Mouse (Mus musculus): ENCODE measurements at regions not wholly inside any gene's neighbourhood (a gene's known extent, or its start where the extent isn't known, plus 50 kb on each side); places are given as distances from the start of the nearest gene placed in this dataset.

DNA sequence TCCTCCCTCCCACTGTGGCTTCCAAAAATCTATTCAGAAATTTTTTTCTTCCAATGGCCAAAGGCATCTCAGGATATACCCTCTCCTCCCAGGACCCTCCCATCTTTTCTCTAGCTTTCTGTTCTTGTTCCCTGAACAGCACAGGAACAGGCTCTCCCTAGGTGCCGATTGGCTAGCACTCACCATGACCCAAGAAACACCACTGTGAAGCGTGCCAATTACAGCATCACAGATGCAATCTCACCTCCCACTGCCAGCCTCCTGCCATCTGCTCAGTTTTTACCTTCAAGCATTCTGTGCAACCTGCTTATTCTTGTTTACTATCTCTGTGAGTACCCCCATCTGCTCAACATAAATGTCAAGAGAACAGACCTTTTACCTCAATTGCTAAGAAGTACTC lies 586.7 kb upstream of the AI429214 start:
- no peak overlapping the region for H3K4me3 ChIP-seq (ENCODE audit: insufficient read depth, low read length)
- no peak overlapping the region for H3K27ac ChIP-seq (ENCODE audit: insufficient read depth, low read length)
- no peak for TF ChIP-seq CTCF (IDR thresholded peaks at IDR 0.05; ENCODE audit: extremely low read depth, insufficient read depth, low read length)
- no peak for TF ChIP-seq POLR2A (IDR thresholded peaks at IDR 0.05; ENCODE audit: extremely low read depth, insufficient read depth, low read length)
- peaks cover 2% of the 10 kb centered on the region; the same call in 1 of the 2 replicates for H3K4me1 ChIP-seq (ENCODE audit: control insufficient read depth, insufficient read depth, low read length)

Measured in cortical plate, adult 2 months (tissue).